Mouse (Mus musculus) E14TG2a.4 (cell line): ENCODE data around the gene Prdx6.

Source experiments
- CTCF ChIP-seq: conservative IDR thresholded peaks from 2 replicates; pipeline ENCODE4 v1.5.1; 2014; ENCODE audit warnings: low read length
- NANOG ChIP-seq: IDR thresholded peaks from 2 replicates; pipeline ENCODE4 v1.6.1; 2014; ENCODE audit warnings: borderline replicate concordance, low read length, mixed read lengths

DNA sequence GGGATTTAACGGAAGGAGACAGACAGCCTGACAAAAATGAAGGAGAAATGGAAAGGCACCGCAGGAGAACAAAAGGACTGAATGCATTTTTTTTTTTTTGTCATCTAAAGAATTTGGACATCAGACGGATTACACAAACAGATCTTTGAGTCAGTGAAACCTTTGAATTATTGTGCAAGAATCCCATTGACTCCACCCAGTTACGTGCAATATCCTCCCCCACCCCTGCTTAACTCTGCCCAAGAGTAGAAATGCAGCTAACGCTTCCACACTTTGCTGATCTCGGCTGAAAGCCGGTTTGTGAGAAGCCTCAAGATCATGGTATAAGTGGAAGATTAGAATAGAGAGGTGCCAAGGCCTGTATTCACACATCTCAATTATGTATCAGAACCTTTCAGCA, 17.1 kb upstream of the Prdx6 start:
- TF ChIP-seq CTCF (no peak), NANOG (no peak)
